Mouse (Mus musculus) myocyte (in vitro differentiated cells): Measurements from ENCODE around the gene Cnn1. TPM values are rescaled to one million over a fixed set of nuclear protein-coding genes. Genes with fewer than 3 reads are reported as not detected.

Experiments used
- H3K27me3 ChIP-seq: one replicate; pipeline ENCODE4 v1.6.1; 2011; ENCODE audit not compliant: control insufficient read depth, insufficient read depth, insufficient read length
- H3K36me3 ChIP-seq: one replicate; pipeline ENCODE4 v1.6.1; 2011; ENCODE audit not compliant: control insufficient read depth, insufficient read depth
- H3K4me2 ChIP-seq: one replicate; pipeline ENCODE4 v1.6.1; 2011; ENCODE audit warnings: low read depth, control low read depth
- H3K4me3 ChIP-seq: one replicate; pipeline ENCODE4 v1.5.1; 2011; ENCODE audit warnings: mild to moderate bottlenecking, control low read depth, moderate library complexity
- H3K79me2 ChIP-seq: one replicate; pipeline ENCODE4 v1.6.1; 2011; ENCODE audit not compliant: control insufficient read depth, insufficient read depth
- H3ac ChIP-seq: one replicate; pipeline ENCODE4 v1.6.1; 2011; ENCODE audit not compliant: control insufficient read depth, insufficient read length
- CEBPB ChIP-seq: IDR thresholded peaks from 2 replicates; pipeline ENCODE4 v1.6.1; 2011; ENCODE audit warnings: mild to moderate bottlenecking, moderate library complexity; ENCODE audit not compliant: poor library complexity, insufficient read depth, severe bottlenecking
- E2F4 ChIP-seq: IDR thresholded peaks from one replicate; pipeline ENCODE4 v1.6.1; 2011; ENCODE audit warnings: mild to moderate bottlenecking, control low read depth, moderate library complexity; ENCODE audit not compliant: insufficient read depth
- MAX ChIP-seq: IDR thresholded peaks from one replicate; pipeline ENCODE4 v1.6.1; 2011; ENCODE audit warnings: low read depth, mild to moderate bottlenecking, control low read depth
- MYOD1 ChIP-seq, 3 experiments: IDR thresholded peaks; one replicate each; pipeline ENCODE4 v1.6.1; 2011; ENCODE audit warnings: control low read depth in 2 of 3, low read depth in 2 of 3, mild to moderate bottlenecking in 2 of 3, moderate library complexity in 1 of 3; ENCODE audit not compliant: insufficient read length in 2 of 3, control insufficient read depth in 1 of 3
- MYOG ChIP-seq, 3 experiments: IDR thresholded peaks; one replicate each; pipeline ENCODE4 v1.6.1; 2011; ENCODE audit warnings: control low read depth in 2 of 3, low read depth in 2 of 3, mild to moderate bottlenecking in 2 of 3; ENCODE audit not compliant: insufficient read length in 2 of 3, control insufficient read depth in 1 of 3, insufficient read depth in 1 of 3
- POLR2A ChIP-seq: IDR thresholded peaks from one replicate; pipeline ENCODE4 v1.6.1; 2011; ENCODE audit warnings: low read depth, mild to moderate bottlenecking, control low read depth, moderate library complexity; ENCODE audit not compliant: insufficient read length
- POLR2AphosphoS2 ChIP-seq: IDR thresholded peaks from one replicate; pipeline ENCODE4 v1.6.1; 2011; ENCODE audit warnings: low read depth, control low read depth; ENCODE audit not compliant: insufficient read length
- REST ChIP-seq: IDR thresholded peaks from one replicate; pipeline ENCODE4 v1.6.1; 2011; ENCODE audit warnings: mild to moderate bottlenecking, control low read depth, moderate library complexity; ENCODE audit not compliant: insufficient read depth, insufficient read length
- SRF ChIP-seq: IDR thresholded peaks from one replicate; pipeline ENCODE4 v1.6.1; 2011; ENCODE audit warnings: low read depth; ENCODE audit not compliant: control insufficient read depth, insufficient read length
- TCF12 ChIP-seq: IDR thresholded peaks from one replicate; pipeline ENCODE4 v1.6.1; 2011; ENCODE audit warnings: mild to moderate bottlenecking, control low read depth; ENCODE audit not compliant: poor library complexity, insufficient read depth, severe bottlenecking
- TCF3 ChIP-seq: IDR thresholded peaks from one replicate; pipeline ENCODE4 v1.6.1; 2011; ENCODE audit warnings: low read depth, control low read depth; ENCODE audit not compliant: insufficient read length
- USF1 ChIP-seq: IDR thresholded peaks from one replicate; pipeline ENCODE4 v1.6.1; 2011; ENCODE audit warnings: low read depth, mild to moderate bottlenecking, control low read depth, moderate library complexity
- polyA plus RNA-seq: library from polyadenylated mRNA; unstranded; fragments of >200 nt; fragmentation: generic; extraction: Trizol; gene quantifications from one replicate; pipeline ENCODE4 v1.2.1, GENCODE M21; 2012; ENCODE audit warnings: missing spikeins

Cnn1 gene
- polyA plus RNA-seq, result 7.1 TPM

GRCm38 (mm10) chr9:22098993-22099696 lies at the start of gene Cnn1:
Gene Cnn1 (plus strand): TSS chr9:22099216.
- H3ac ChIP-seq, result no peak within 1 kb of the TSS
- no peaks in the 10 kb centered on the region for H3K36me3 ChIP-seq
- peak within 1 kb of the TSS; percentile 45 for H3K4me2 ChIP-seq
- H3K79me2 ChIP-seq, result no peaks in the 10 kb centered on the region
- TF ChIP-seq TCF3, result no peak
- no peak for TF ChIP-seq POLR2A
- no peak for TF ChIP-seq USF1
- no peak for TF ChIP-seq POLR2AphosphoS2
- TF ChIP-seq REST, result no peak
- no peak for TF ChIP-seq MYOD1 (IDR thresholded peaks at IDR 0.05; ENCODE audit: control insufficient read depth in 1 of 3, insufficient read length in 2 of 3, low read depth in 2 of 3)
- TF ChIP-seq MAX, result no peak
- no peak for TF ChIP-seq SRF
- TF ChIP-seq MYOG (IDR thresholded peaks at IDR 0.05; ENCODE audit: control insufficient read depth in 1 of 3, insufficient read depth in 1 of 3, insufficient read length in 2 of 3, low read depth in 2 of 3), result no peak
- no peak for TF ChIP-seq TCF12
- no peak within 1 kb of the TSS for H3K4me3 ChIP-seq
- H3K27me3 ChIP-seq, result no peaks in the 10 kb centered on the region

GRCm38 (mm10) chr9:22049315-22049714 lies 49.7 kb upstream of the Cnn1 start:
- peaks cover 47% of the 10 kb centered on the region for H3K27me3 ChIP-seq
- H3ac ChIP-seq, result no peak overlapping the region
- no peak overlapping the region for H3K4me3 ChIP-seq
- TF ChIP-seq TCF3 (no peak), TCF12 (no peak), REST (no peak), POLR2A (no peak), MYOG (IDR thresholded peaks at IDR 0.05; ENCODE audit: control insufficient read depth in 1 of 3, insufficient read depth in 1 of 3, insufficient read length in 2 of 3, low read depth in 2 of 3) (no peak), POLR2AphosphoS2 (no peak), MYOD1 (IDR thresholded peaks at IDR 0.05; ENCODE audit: control insufficient read depth in 1 of 3, insufficient read length in 2 of 3, low read depth in 2 of 3) (no peak), USF1 (no peak), MAX (no peak), SRF (no peak), CEBPB (no peak), E2F4 (no peak)
- no peaks in the 10 kb centered on the region for H3K36me3 ChIP-seq
- no peaks in the 10 kb centered on the region for H3K79me2 ChIP-seq
- no peak overlapping the region for H3K4me2 ChIP-seq

DNA sequence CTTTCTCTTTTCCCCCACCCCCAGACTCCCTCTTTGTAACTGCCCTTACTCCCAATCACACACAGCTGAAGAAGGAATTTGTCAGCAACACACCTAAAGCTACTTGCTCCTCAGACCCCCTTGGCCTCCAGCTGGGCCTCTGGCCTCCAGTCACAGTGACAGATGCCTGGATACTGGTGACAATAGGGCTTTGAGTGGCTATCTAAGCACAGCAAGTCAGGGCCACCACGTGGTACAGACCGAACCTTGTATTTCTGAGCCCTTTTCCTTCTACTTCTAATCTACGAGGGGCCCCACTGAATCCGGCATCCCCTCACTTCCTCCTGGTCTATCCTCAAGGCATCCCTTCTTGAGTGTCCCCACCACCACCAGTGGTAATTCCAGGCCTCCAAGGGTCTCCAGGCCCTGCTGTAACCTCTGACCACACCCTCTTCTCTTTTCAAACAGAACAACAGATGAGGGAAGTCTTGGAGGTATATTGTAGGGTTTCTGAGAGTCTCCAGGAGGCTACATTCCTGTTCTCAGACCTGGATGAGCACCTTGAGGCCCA lies 49.2 kb upstream of the Cnn1 start:
- no peaks in the 10 kb centered on the region for H3K36me3 ChIP-seq
- H3K4me2 ChIP-seq, result no peak overlapping the region
- H3K4me3 ChIP-seq, result no peak overlapping the region
- TF ChIP-seq MYOG (IDR thresholded peaks at IDR 0.05; ENCODE audit: control insufficient read depth in 1 of 3, insufficient read depth in 1 of 3, insufficient read length in 2 of 3, low read depth in 2 of 3), result no peak
- TF ChIP-seq TCF12, result no peak
- TF ChIP-seq TCF3, result no peak
- no peak for TF ChIP-seq USF1
- TF ChIP-seq POLR2A, result no peak
- no peak for TF ChIP-seq POLR2AphosphoS2
- TF ChIP-seq MAX, result no peak
- no peak for TF ChIP-seq CEBPB
- no peak for TF ChIP-seq E2F4
- no peak for TF ChIP-seq MYOD1 (IDR thresholded peaks at IDR 0.05; ENCODE audit: control insufficient read depth in 1 of 3, insufficient read length in 2 of 3, low read depth in 2 of 3)
- TF ChIP-seq REST, result no peak
- no peak for TF ChIP-seq SRF
- no peak overlapping the region for H3ac ChIP-seq
- peaks cover 44% of the 10 kb centered on the region for H3K27me3 ChIP-seq
- H3K79me2 ChIP-seq, result no peaks in the 10 kb centered on the region

- no peak for TF ChIP-seq MAX
- TF ChIP-seq REST, result peak; percentile 60
Measured at GRCm38 (mm10) chr9:22050351-22050889, 48.6 kb upstream of the Cnn1 start.

More at GRCm38 (mm10) chr9:22050351-22050889, 48.6 kb upstream of the Cnn1 start:
- H3K4me3 ChIP-seq, result no peak overlapping the region
- H3ac ChIP-seq, result no peak overlapping the region
- no peaks in the 10 kb centered on the region for H3K36me3 ChIP-seq
- no peaks in the 10 kb centered on the region for H3K79me2 ChIP-seq
- H3K4me2 ChIP-seq, result no peak overlapping the region
- peaks cover 44% of the 10 kb centered on the region for H3K27me3 ChIP-seq
